9 mouse cellular contexts compared by ENCODE assay signal in the genomic region with DNA sequence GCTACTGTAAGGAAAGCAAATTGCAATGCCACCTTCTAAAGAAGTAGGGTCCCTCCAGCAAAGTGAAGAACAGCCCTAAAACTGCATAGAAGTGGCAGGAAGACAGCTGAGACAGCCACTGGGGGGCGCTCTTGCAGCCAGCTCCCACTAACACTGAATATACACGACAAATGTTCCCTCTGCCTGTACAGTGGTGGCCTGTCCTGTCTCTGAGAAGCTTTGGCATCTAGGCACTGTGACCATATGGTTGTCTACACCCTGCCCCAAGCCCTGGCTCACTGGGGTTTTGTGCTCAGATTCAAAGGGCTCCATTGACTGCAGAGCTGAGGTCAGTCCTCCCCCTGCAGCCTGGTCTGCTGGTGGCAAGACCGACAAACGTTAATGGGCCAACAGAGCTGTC. TPM values are rescaled to one million over a fixed set of nuclear protein-coding genes. Genes with fewer than 3 reads are reported as not detected.
DNase-seq lines count a peak whose midpoint lies in the region; ATAC-seq lines count a peak whose summit lies in the region.
"Had no signal": no experiment of that assay in that cellular context is flagged by ENCODE, and none has a peak within 500 bp of the region (broad histone marks: within the 10 kb centered on the region; RNA-seq: fewer than 3 reads in every experiment).

No protein-coding gene starts in this region.

- intact Hi-C loops in gastrocnemius, postnatal 14 days (cut with DNase I; ENCODE audit: low total_unique reads), result no loop called here

- 13% methylated on average over 4 of the region's 4 CpGs for WGBS in embryonic facial prominence, embryonic 11.5 days
- 24% methylated on average over 4 of the region's 4 CpGs for WGBS in limb, embryonic 10.5 days
- WGBS in neural tube, embryonic 11.5 days, result 15% methylated on average over 4 of the region's 4 CpGs

- no peaks in the 10 kb centered on the region for H3K9me3 ChIP-seq in embryonic facial prominence, embryonic 11.5 days (replicated peaks; ENCODE audit: control insufficient read depth, low read length)
- H3K9me3 ChIP-seq in limb, embryonic 10.5 days (replicated peaks), result no peaks in the 10 kb centered on the region
- no peaks in the 10 kb centered on the region for H3K9me3 ChIP-seq in neural tube, embryonic 11.5 days (ENCODE audit: control insufficient read depth, low read length)
- H3K9me3 ChIP-seq: neural tube, embryonic 12.5 days had no signal

- H3K27ac ChIP-seq in embryonic facial prominence, embryonic 11.5 days (replicated peaks; ENCODE audit: low read depth, low read length), result no peak overlapping the region
- H3K27ac ChIP-seq in limb, embryonic 10.5 days, result peak overlapping the region; percentile 26; the same call in 1 of the 2 replicates
- H3K27ac ChIP-seq in neural tube, embryonic 11.5 days (ENCODE audit: low read depth, low read length), result no peak overlapping the region
- H3K27ac ChIP-seq: neural tube, embryonic 12.5 days had no signal

- H3K27me3 ChIP-seq in embryonic facial prominence, embryonic 11.5 days (ENCODE audit: control insufficient read depth, insufficient read depth, low read length), result no peaks in the 10 kb centered on the region
- no peaks in the 10 kb centered on the region for H3K27me3 ChIP-seq in limb, embryonic 10.5 days (ENCODE audit: low read depth, poor library complexity, severe bottlenecking)
- H3K27me3 ChIP-seq in neural tube, embryonic 11.5 days (ENCODE audit: control insufficient read depth, insufficient read depth, low read length), result no peaks in the 10 kb centered on the region
- H3K27me3 ChIP-seq: neural tube, embryonic 12.5 days had no signal

- ATAC-seq in embryonic facial prominence, embryonic 11.5 days (replicated peaks; ENCODE audit: insufficient number of reproducible peaks, low FRiP score, low TSS enrichment, low read depth), result no peak
- ATAC-seq in neural tube, embryonic 11.5 days (ENCODE audit: insufficient read depth, low FRiP score, low TSS enrichment), result no peak

- H3K36me3 ChIP-seq in embryonic facial prominence, embryonic 11.5 days (replicated peaks; ENCODE audit: control insufficient read depth, insufficient read depth, low read depth, low read length), result no peaks in the 10 kb centered on the region
- H3K36me3 ChIP-seq in limb, embryonic 10.5 days, result peaks cover 47% of the 10 kb centered on the region
- no peaks in the 10 kb centered on the region; the same call in none of the 2 replicates for H3K36me3 ChIP-seq in neural tube, embryonic 11.5 days (ENCODE audit: control insufficient read depth, insufficient read depth, low read length)

- H3K4me3 ChIP-seq in embryonic facial prominence, embryonic 11.5 days (ENCODE audit: low read depth, low read length), result no peak overlapping the region
- no peak overlapping the region for H3K4me3 ChIP-seq in limb, embryonic 10.5 days
- H3K4me3 ChIP-seq in neural tube, embryonic 11.5 days (ENCODE audit: low read depth, low read length), result no peak overlapping the region
- H3K4me3 ChIP-seq: neural tube, embryonic 12.5 days had no signal

- H3K9ac ChIP-seq in embryonic facial prominence, embryonic 11.5 days (replicated peaks; ENCODE audit: low read length), result no peak overlapping the region
- no peak overlapping the region for H3K9ac ChIP-seq in neural tube, embryonic 11.5 days (ENCODE audit: low read length)
- H3K9ac ChIP-seq: neural tube, embryonic 12.5 days had no signal

- H3K4me2 ChIP-seq in embryonic facial prominence, embryonic 11.5 days (ENCODE audit: low read depth, low read length), result no peak overlapping the region
- no peak overlapping the region for H3K4me2 ChIP-seq in neural tube, embryonic 11.5 days (ENCODE audit: low read depth)
- H3K4me2 ChIP-seq: neural tube, embryonic 12.5 days had no signal

- peak; percentile 27 for DNase-seq in gastrocnemius, postnatal 14 days
- no peak for DNase-seq in gastrocnemius, adult 18-20 months (ENCODE audit: low spot score)
- peak; percentile 9 for DNase-seq in Muller cell, postnatal 12 days (ENCODE audit: inconsistent ontology term)
- DNase-seq in embryonic facial prominence, embryonic 11.5 days (ENCODE audit: low spot score), result peak; percentile 19
- DNase-seq in induced T-regulatory cell, adult 2 months (ENCODE audit: low read depth), result peak; percentile 71
- peak; percentile 50 for DNase-seq in limb, embryonic 10.5 days (ENCODE audit: low spot score)
- peak; percentile 49 for DNase-seq in neural tube, embryonic 11.5 days (ENCODE audit: low spot score)
- peak; percentile 94 for DNase-seq in thymus, postnatal 4 days

- peaks cover 3% of the 10 kb centered on the region; the same call in 1 of the 2 replicates for H3K4me1 ChIP-seq in embryonic facial prominence, embryonic 11.5 days (ENCODE audit: control insufficient read depth, insufficient read depth, low read length)
- H3K4me1 ChIP-seq in limb, embryonic 10.5 days, result peaks cover 36% of the 10 kb centered on the region
- H3K4me1 ChIP-seq in neural tube, embryonic 11.5 days (ENCODE audit: control insufficient read depth, insufficient read depth, low read length), result peaks cover 9% of the 10 kb centered on the region

RNA-seq across cellular contexts. Expression of a gene that starts 0.9 kb away (rescaled TPM):
- 1 to 10 TPM; 2.2 to 2.4 TPM for total RNA-seq in gastrocnemius, postnatal 14 days (2021)
- 1 to 10 TPM in 1 of 2 experiments, under 1 TPM in 1; 0.38 to 1.1 TPM for total RNA-seq in gastrocnemius, adult 18-20 months (2021)
- polyA plus RNA-seq in embryonic facial prominence, embryonic 11.5 days (2014; fragmentation: Nextera tagmentation; extraction: Ambion mirVana), result 1.1 and 1.4 TPM in 2 replicates
- 1.7 and 2.0 TPM in 2 replicates for polyA plus RNA-seq in limb, embryonic 10.5 days (2016; fragmentation: Nextera tagmentation; extraction: Ambion mirVana)
- polyA plus RNA-seq in neural tube, embryonic 11.5 days (2014; fragmentation: Nextera tagmentation; extraction: Ambion mirVana), result 2.0 and 3.4 TPM in 2 replicates

RNA-seq across cellular contexts. Expression of a gene that starts 12.9 kb away (rescaled TPM):
- total RNA-seq in gastrocnemius, postnatal 14 days (2021), result not detected
- not detected for total RNA-seq in gastrocnemius, adult 18-20 months (2021)
- polyA plus RNA-seq in embryonic facial prominence, embryonic 11.5 days (2014; fragmentation: Nextera tagmentation; extraction: Ambion mirVana), result 0.21 TPM in 1 of 2 replicates, not detected in the other
- 1.0 and 1.1 TPM in 2 replicates for polyA plus RNA-seq in limb, embryonic 10.5 days (2016; fragmentation: Nextera tagmentation; extraction: Ambion mirVana)
- 0.42 TPM in 1 of 2 replicates, not detected in the other for polyA plus RNA-seq in neural tube, embryonic 11.5 days (2014; fragmentation: Nextera tagmentation; extraction: Ambion mirVana)

RNA-seq across cellular contexts. Expression of a gene that starts 34.2 kb away (rescaled TPM):
- total RNA-seq in gastrocnemius, postnatal 14 days (2021), result 10 to 100 TPM; 13.1 to 15.2 TPM
- 10 to 100 TPM in 1 of 2 experiments, 1 to 10 TPM in 1; 9.2 to 10.1 TPM for total RNA-seq in gastrocnemius, adult 18-20 months (2021)
- polyA plus RNA-seq in embryonic facial prominence, embryonic 11.5 days (2014; fragmentation: Nextera tagmentation; extraction: Ambion mirVana), result 49.8 and 59.4 TPM in 2 replicates
- 47.9 and 52.2 TPM in 2 replicates for polyA plus RNA-seq in limb, embryonic 10.5 days (2016; fragmentation: Nextera tagmentation; extraction: Ambion mirVana)
- polyA plus RNA-seq in neural tube, embryonic 11.5 days (2014; fragmentation: Nextera tagmentation; extraction: Ambion mirVana), result 48.9 and 51.8 TPM in 2 replicates

RNA-seq across cellular contexts. Expression of a gene that starts 34.4 kb away (rescaled TPM):
- total RNA-seq in gastrocnemius, postnatal 14 days (2021), result 1 to 10 TPM; 5.7 to 6.3 TPM
- total RNA-seq in gastrocnemius, adult 18-20 months (2021), result 1 to 10 TPM; 6.5 to 7.2 TPM
- polyA plus RNA-seq in embryonic facial prominence, embryonic 11.5 days (2014; fragmentation: Nextera tagmentation; extraction: Ambion mirVana), result 14.2 and 15.3 TPM in 2 replicates
- 30.4 and 34.6 TPM in 2 replicates for polyA plus RNA-seq in limb, embryonic 10.5 days (2016; fragmentation: Nextera tagmentation; extraction: Ambion mirVana)
- polyA plus RNA-seq in neural tube, embryonic 11.5 days (2014; fragmentation: Nextera tagmentation; extraction: Ambion mirVana), result 23.9 and 25.2 TPM in 2 replicates

RNA-seq across cellular contexts. Expression of a gene that starts 40.7 kb away (rescaled TPM):
- under 1 TPM in 1 of 2 experiments, not detected in 1; 0.09 TPM for total RNA-seq in gastrocnemius, postnatal 14 days (2021)
- total RNA-seq in gastrocnemius, adult 18-20 months (2021), result not detected
- 0.07 and 0.31 TPM in 2 replicates for polyA plus RNA-seq in embryonic facial prominence, embryonic 11.5 days (2014; fragmentation: Nextera tagmentation; extraction: Ambion mirVana)
- 0.05 and 0.18 TPM in 2 replicates for polyA plus RNA-seq in limb, embryonic 10.5 days (2016; fragmentation: Nextera tagmentation; extraction: Ambion mirVana)
- 0.12 and 0.13 TPM in 2 replicates for polyA plus RNA-seq in neural tube, embryonic 11.5 days (2014; fragmentation: Nextera tagmentation; extraction: Ambion mirVana)
